Mouse (Mus musculus): ENCODE data around the gene Adtrp. TPM values are rescaled to one million over a fixed set of nuclear protein-coding genes. Genes with fewer than 3 reads are reported as not detected.

Gene Adtrp
- total and polyA plus RNA-seq, 2 experiments from 2014 or later, result 0.12 TPM; not detected in 1

- Histone ChIP-seq H3K36me3 (replicated peaks; ENCODE audit: control insufficient read depth, insufficient read depth, low read length) (no peaks in the 10 kb centered on the region), H3K9me3 (replicated peaks; ENCODE audit: control insufficient read depth, low read length) (no peaks in the 10 kb centered on the region), H3K4me3 (ENCODE audit: low read depth, low read length) (no peak overlapping the region), H3K4me1 (ENCODE audit: control insufficient read depth, insufficient read depth) (no peaks in the 10 kb centered on the region), H3K27me3 (ENCODE audit: control insufficient read depth, insufficient read depth, low read length) (no peaks in the 10 kb centered on the region), H3K9ac (replicated peaks; ENCODE audit: low read depth, low read length) (no peak overlapping the region), H3K4me2 (ENCODE audit: low read depth, low read length) (no peak overlapping the region), H3K27ac (ENCODE audit: low read depth) (no peak overlapping the region)
- 82% methylated on average over 4 of the region's 4 CpGs for WGBS
- TF ChIP-seq EP300 (IDR thresholded peaks at IDR 0.05; ENCODE audit: low read depth) (no peak), CTCF (IDR thresholded peaks at IDR 0.05; ENCODE audit: low read depth) (no peak)
- no peak for ATAC-seq (ENCODE audit: insufficient read depth, low read depth)
- DNase-seq (ENCODE audit: low spot score), result no peak
Measured at GRCm38 (mm10) chr13:41718051-41718450, 129.4 kb downstream of the Adtrp start.

Other genes with a start within 250 kb of the Adtrp start
- gene Tmem170b, start 241.8 kb downstream of the Adtrp start, total RNA-seq (2014; rRNA removed; ENCODE audit: low replicate concordance), result 4.4 and 5.3 TPM in 2 replicates
- gene Tmem170b, start 241.8 kb downstream of the Adtrp start, polyA plus RNA-seq (2015; fragmentation: Nextera tagmentation; extraction: Ambion mirVana), result 7.9 and 8.1 TPM in 2 replicates
- 14.0 and 33.5 TPM in 2 replicates for gene Hivep1, start 204.3 kb upstream of the Adtrp start, total RNA-seq (2014; rRNA removed; ENCODE audit: low replicate concordance)
- gene Hivep1, start 204.3 kb upstream of the Adtrp start, polyA plus RNA-seq (2015; fragmentation: Nextera tagmentation; extraction: Ambion mirVana), result 3.7 and 4.1 TPM in 2 replicates